Mouse (Mus musculus) CD8-positive naive resting alpha-beta T cell, adult 2 months (primary cell): ENCODE measurements at regions not wholly inside any gene's neighbourhood (a gene's known extent, or its start where the extent isn't known, plus 50 kb on each side); places are given as distances from the start of the nearest gene placed in this dataset.

Experiments
- DNase-seq, 2 experiments: peaks; one replicate each; pipeline ENCODE4 v3.0.0; 2022; ENCODE audit warnings: low read depth in 2 of 2, low spot score in 2 of 2

DNA sequence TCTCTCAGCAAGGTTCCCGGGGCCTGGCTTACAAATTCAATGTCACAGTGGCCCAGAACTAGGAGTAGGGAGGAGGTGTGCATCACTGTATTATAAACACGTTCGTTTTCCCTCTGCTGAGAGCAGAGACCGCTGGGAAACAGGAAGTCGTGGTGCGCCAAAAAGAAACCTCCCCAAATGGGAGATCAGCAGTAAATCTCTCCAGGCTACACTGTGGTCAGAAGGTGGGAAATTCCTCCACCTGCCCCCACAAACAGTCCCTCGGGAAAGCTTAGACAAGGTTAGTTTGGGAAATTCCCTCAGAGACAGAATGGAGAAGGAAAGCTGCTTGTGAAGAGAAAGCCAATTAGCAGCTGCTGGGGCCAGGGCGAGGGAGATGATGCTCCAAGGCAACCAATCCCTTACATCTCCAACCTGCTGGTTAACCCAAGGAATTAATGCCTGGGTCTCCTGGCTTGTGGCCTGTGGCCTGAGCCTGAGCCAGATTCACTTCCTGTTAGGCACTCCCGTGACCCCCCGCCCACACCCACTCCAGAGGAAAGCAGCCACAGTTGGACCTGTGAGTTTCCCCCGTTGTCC is 57.2 kb upstream of the Peli1 start:
- DNase-seq = peak in 1 of 2 experiments; percentile 16

DNA sequence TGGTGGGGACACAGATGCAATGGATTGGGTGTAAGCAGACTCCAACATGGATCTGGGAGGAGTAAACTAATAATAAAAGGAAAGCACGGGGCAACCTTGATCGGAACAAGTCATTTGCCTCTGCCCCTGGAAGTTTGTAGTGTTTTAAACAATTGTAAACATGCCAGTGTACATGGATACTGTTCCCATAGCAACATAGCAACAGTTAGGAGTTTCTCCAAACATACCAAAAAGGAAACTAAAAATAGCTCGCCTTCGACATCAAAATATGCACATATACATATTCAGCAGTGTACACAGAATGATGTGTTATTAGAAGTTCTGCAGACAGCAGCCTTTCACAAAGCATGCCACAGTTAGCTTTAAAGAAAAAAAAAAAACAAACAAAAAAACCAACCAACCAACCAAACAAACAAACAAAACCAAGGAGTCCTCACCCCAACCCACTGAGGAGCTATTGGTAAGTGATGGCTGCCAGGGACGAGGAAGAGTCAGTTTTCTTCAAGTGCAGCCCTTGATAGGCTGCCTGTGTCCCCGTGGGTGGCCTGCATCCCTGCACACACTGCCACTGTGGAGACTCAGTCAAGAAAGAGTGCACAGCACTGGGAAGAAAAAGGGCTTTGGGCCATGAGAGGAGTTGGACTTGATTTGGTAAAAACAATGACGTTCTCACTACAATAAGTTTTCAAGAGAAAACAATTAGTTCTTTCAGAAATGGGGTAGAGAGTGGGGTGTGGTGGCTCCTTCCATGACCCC is 54.8 kb upstream of the Peli1 start:
- DNase-seq = no peak

- DNase-seq = no peak
Measured at GRCm38 (mm10) chr11:21037267-21037906, 53.7 kb upstream of the Peli1 start.

DNA sequence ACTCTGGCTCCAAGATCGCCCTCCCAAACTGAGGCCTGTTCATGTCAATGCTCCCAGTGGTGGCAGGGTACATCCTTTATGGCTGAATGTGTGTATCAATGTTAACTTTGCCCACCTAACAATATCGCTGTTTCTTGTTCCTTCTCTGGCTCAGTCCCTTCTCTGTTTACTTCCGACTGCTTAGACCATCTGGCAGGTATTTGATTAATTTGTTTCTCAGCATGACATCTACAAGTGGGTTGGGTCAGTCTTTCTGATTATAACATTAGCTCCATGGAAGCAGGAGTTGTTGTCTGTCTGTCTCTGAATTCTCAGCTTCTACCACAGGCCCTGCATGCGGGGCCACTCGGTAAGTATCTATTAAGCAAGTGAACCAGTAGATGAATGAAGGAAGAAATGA is 49.9 kb upstream of the Peli1 start:
- no peak for DNase-seq
